Mouse (Mus musculus) heart, postnatal 0 days (tissue): ENCODE results near the gene Pirt. TPM values are rescaled to one million over a fixed set of nuclear protein-coding genes. Genes with fewer than 3 reads are reported as not detected.

ENCODE experiments used
- ATAC-seq: fragments of 200-750 bp; cut with Nextera tagmentation; 2 replicates; pipeline ENCODE4 v1.8.0; 2017; ENCODE audit warnings: low read depth, moderate number of reproducible peaks, moderate library complexity; ENCODE audit not compliant: insufficient read depth
- DNase-seq: peaks from one replicate; pipeline ENCODE4 v3.0.0-alpha.2; 2016; ENCODE audit warnings: low spot score
- H3K27ac ChIP-seq: fragments of 300-500 bp; sonication (generic); 2 replicates; pipeline ENCODE4 v1.5.1; 2014; ENCODE audit warnings: low read depth, mild to moderate bottlenecking
- H3K27me3 ChIP-seq: fragments of 300-500 bp; sonication (generic); 2 replicates; pipeline ENCODE4 v1.6.1; 2014; ENCODE audit warnings: low read length, mixed read lengths; ENCODE audit not compliant: control insufficient read depth, insufficient read depth
- H3K36me3 ChIP-seq: fragments of 300-500 bp; sonication (generic); replicated peaks from 2 replicates; pipeline ENCODE4 v1.6.1; 2014; ENCODE audit warnings: low read length, mixed read lengths; ENCODE audit not compliant: control insufficient read depth, insufficient read depth
- H3K4me1 ChIP-seq: fragments of 300-500 bp; sonication (generic); 2 replicates; pipeline ENCODE4 v1.6.1; 2014; ENCODE audit warnings: antibody characterized with exemption; ENCODE audit not compliant: control insufficient read depth, insufficient read depth
- H3K4me2 ChIP-seq: fragments of 300-500 bp; sonication (generic); 2 replicates; pipeline ENCODE4 v1.6.1; 2014; ENCODE audit warnings: low read depth, mild to moderate bottlenecking, low read length, moderate library complexity
- H3K4me3 ChIP-seq: fragments of 300-500 bp; sonication (generic); 2 replicates; pipeline ENCODE4 v1.5.1; 2014; ENCODE audit warnings: low read depth, low read length
- H3K9ac ChIP-seq: fragments of 300-500 bp; sonication (generic); replicated peaks from 2 replicates; pipeline ENCODE4 v1.6.1; 2014; ENCODE audit warnings: low read depth, low read length, mixed read lengths
- H3K9me3 ChIP-seq: fragments of 300-500 bp; sonication (generic); replicated peaks from 2 replicates; pipeline ENCODE4 v1.6.1; 2016; ENCODE audit warnings: low read length; ENCODE audit not compliant: control insufficient read depth
- CTCF ChIP-seq: IDR thresholded peaks from 2 replicates; pipeline ENCODE4 v1.5.1; 2016; ENCODE audit warnings: antibody characterized with exemption, control low read depth, low read depth
- EP300 ChIP-seq: IDR thresholded peaks from 2 replicates; pipeline ENCODE4 v1.6.1; 2016; ENCODE audit warnings: antibody characterized with exemption, low read depth
- WGBS: fragments of 180-500 bp; shearing (Covaris S2); extraction: QIAGEN DNeasy Blood & Tissue Kit; methylation state at CpG from one replicate; pipeline ENCODE4 v1.1.7; 2014; 5-methylcytosine and 5-hydroxymethylcytosine counted together
- polyA plus RNA-seq: library from polyadenylated mRNA; unstranded; fragments of >200 nt; fragmentation: Nextera tagmentation; extraction: Ambion mirVana; gene quantifications from 2 replicates; pipeline ENCODE4 v1.2.1, GENCODE M21; 2015
- total RNA-seq: library from RNA; depleted of rRNA; stranded (reverse); fragments of >200 nt; gene quantifications from 2 replicates; pipeline ENCODE4 v1.2.3, GENCODE M21; 2014; ENCODE audit warnings: low replicate concordance

Gene Pirt
- total and polyA plus RNA-seq, 2 experiments from 2014 or later = 15.0 to 24.5 TPM

DNA sequence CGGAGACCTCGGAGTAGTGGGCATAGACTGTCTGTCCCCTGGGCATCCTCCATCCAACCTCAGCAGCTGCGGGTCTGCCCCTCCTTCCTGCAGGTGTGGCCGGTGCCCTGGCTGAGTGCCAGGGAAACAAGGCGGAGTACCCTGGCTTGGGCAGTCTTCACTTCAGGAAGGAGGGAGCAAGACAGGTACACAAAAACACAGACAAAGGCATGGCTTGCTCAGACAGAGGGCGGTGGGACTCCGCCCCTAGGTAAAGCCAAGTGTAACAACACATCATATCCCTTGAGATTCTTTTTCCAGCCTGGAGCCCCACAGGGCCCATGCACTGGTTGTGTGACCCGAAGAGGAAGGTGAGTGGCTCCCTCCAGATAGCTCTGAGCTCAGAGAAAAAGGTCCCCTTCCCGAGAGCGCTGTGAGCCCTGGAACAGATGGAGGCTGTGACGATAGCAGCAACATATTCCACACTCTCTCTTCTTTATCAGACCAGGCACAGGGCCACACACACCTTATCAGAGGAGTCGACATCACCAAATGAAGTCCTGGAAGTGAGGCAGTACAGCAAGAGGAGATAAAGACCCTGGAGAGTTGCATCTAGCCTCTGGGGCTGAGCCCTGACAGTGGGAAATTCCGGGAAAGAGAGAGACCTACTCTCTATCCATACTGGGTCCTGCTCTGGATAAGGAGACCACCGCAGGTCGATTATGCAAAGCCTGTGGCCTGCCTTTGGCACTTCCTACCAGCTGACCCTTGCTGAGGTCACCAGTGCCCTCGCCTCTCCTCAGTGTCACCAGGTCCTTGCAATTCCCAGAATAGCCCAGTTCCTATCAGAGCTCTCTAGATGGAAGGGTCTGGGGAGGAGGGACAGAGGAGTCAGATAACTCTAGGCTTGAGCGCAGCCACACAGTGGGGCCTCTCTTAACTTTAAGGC, 1.0 kb downstream of the Pirt start:
- Histone ChIP-seq H3K9ac (0 out of 2 replicates have a peak overlapping the region, but pooled peaks have one; percentile 34), H3K4me2 (peak overlapping the region; percentile 51), H3K4me3 (peak overlapping the region; percentile 35), H3K9me3 (no peaks in the 10 kb centered on the region), H3K4me1 (no peaks in the 10 kb centered on the region), H3K27ac (peak overlapping the region; percentile 88), H3K36me3 (no peaks in the 10 kb centered on the region), H3K27me3 (no peaks in the 10 kb centered on the region)
- DNase-seq (peak; percentile 79), ATAC-seq (peak; percentile 88)
- TF ChIP-seq EP300 (peak; percentile 88), CTCF (no peak)
- 12% methylated on average over 17 of the region's 17 CpGs for WGBS

DNA sequence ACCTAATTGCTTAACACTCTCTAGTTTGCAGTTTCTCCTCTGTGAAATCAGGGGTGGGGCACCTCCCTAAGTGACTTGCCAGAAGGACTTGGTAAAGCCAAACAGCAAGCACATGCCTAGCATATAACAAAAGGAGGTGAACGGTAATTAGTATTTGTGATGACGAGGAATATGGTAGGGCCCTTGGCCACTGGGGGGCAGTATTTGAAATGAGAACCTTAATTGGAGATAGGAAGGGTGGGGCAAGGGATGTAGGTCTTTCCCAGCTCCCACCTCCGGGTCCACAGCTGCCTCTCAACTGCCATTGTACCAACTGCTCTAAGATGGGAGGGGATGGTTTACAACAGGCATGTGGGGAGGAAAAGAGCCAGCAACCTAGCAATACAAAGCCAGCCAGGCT, 2.5 kb downstream of the Pirt start:
- Histone ChIP-seq H3K4me3 (no peak overlapping the region), H3K36me3 (no peaks in the 10 kb centered on the region), H3K4me1 (no peaks in the 10 kb centered on the region)

DNA sequence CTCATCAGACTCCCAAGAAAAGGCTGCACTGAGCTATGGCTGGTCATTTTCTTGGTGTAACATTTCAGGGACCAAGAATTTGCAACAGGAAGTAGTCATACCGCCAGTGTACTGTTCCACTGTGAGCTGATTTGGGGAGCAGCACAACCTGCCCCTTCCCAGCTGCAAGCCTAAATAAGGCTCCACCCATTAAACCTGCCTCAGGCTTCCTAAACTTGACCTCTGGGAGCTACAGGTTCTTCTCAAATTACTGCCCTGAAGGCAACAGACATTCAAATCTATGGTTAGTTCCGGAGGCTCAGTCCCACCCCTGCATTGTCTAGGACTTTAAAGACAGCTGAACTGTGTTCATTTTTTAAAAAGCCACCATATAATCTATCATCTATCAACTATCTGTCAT, 8.2 kb downstream of the Pirt start:
- no peak for TF ChIP-seq CTCF
- no peak for TF ChIP-seq EP300
- no peak overlapping the region for H3K4me2 ChIP-seq
- DNase-seq (no peak), ATAC-seq (no peak)
- H3K36me3 ChIP-seq = no peaks in the 10 kb centered on the region
- H3K4me1 ChIP-seq = no peaks in the 10 kb centered on the region
- H3K9ac ChIP-seq = no peak overlapping the region
- no peaks in the 10 kb centered on the region for H3K27me3 ChIP-seq
- 69% methylated on average over 2 of the region's 2 CpGs for WGBS
- H3K27ac ChIP-seq = no peak overlapping the region
- H3K9me3 ChIP-seq = no peaks in the 10 kb centered on the region
- no peak overlapping the region for H3K4me3 ChIP-seq

More for the DNA sequence above, 2.5 kb downstream of the Pirt start:
- H3K4me2 ChIP-seq = no peak overlapping the region
- no peak overlapping the region for H3K27ac ChIP-seq
- H3K27me3 ChIP-seq = no peaks in the 10 kb centered on the region
- 32% methylated on average over 3 of the region's 3 CpGs for WGBS
- TF ChIP-seq CTCF (peak; percentile 49), EP300 (peak; percentile 34; the same call in 1 of the 2 replicates)
- H3K9me3 ChIP-seq = no peaks in the 10 kb centered on the region
- DNase-seq (peak; percentile 63), ATAC-seq (no peak)
- H3K9ac ChIP-seq = no peak overlapping the region

DNA sequence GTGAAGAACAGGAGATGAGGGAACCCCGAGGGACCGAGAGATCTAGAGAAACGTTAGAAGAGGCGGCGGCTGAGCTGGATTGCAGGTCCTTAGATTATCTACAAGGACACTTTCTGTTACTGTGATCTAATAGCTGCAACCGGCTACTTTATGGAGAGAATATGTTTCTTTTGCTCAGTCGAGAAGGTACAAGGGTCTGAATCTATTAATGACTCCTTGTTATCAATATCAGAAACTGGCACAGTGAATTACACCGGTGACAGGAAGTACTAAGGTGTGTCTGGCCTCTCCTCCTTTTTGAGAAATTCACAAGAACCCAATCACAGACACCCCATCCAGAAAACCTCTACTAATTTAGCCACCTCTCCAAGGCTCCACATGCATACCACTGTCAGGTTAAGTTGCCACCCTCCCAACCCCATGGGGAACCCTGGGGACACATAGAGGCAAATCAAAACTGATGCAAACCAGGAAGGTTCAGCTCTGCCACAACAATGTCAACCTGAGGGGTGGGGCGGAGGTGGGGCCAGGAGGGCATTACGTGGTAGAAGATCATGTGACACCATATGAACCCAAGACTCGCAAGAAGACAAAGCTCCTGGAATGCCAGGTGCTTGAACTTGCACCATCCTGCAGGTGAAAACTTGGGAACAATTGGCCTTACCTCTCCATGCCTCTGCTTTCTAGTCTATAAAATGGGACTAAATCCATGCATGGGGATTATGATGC, 12.5 kb downstream of the Pirt start:
- H3K9ac ChIP-seq = no peak overlapping the region
- no peak for TF ChIP-seq CTCF
- no peak for TF ChIP-seq EP300
- no peaks in the 10 kb centered on the region for H3K9me3 ChIP-seq
- ATAC-seq (no peak), DNase-seq (no peak)
- H3K36me3 ChIP-seq = no peaks in the 10 kb centered on the region
- WGBS = 74% methylated on average over 11 of the region's 11 CpGs
- no peak overlapping the region for H3K4me2 ChIP-seq
- H3K27ac ChIP-seq = no peak overlapping the region
- H3K4me3 ChIP-seq = no peak overlapping the region
- no peaks in the 10 kb centered on the region for H3K4me1 ChIP-seq
- no peaks in the 10 kb centered on the region for H3K27me3 ChIP-seq

DNA sequence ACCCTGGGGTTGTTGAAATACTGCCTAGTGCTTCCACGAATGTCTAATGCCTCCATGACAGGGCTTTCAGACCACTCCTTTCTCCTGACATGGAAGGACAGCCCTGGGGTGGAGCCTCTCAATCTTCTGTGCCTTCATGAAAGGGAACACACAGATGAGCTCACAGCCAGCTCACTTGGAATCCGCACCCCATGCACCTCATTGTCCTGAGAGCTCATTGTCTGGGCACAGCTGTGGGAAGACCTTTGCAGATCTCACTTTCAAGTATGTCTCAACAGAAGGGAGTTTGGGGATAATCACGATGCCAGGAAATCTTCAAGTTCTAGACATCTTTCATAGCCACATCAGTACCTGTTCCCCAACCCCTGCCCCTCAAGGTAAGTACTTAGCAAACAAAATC, 16.5 kb downstream of the Pirt start:
- Histone ChIP-seq H3K9me3 (no peaks in the 10 kb centered on the region), H3K4me3 (no peak overlapping the region), H3K4me1 (no peaks in the 10 kb centered on the region), H3K27me3 (no peaks in the 10 kb centered on the region), H3K9ac (no peak overlapping the region), H3K4me2 (no peak overlapping the region), H3K36me3 (no peaks in the 10 kb centered on the region), H3K27ac (no peak overlapping the region)
- TF ChIP-seq CTCF (no peak), EP300 (no peak)
- no peak for ATAC-seq
- 70% methylated on average over 3 of the region's 3 CpGs for WGBS
- DNase-seq = no peak
